Mouse (Mus musculus) hindbrain, embryonic 13.5 days (tissue): ENCODE data around the gene Mef2b. TPM values are rescaled to one million over a fixed set of nuclear protein-coding genes. Genes with fewer than 3 reads are reported as not detected.

Source experiments
- ATAC-seq: fragments of 200-750 bp; cut with Nextera tagmentation; 2 replicates; pipeline ENCODE4 v1.8.0; 2017; ENCODE audit warnings: moderate TSS enrichment; ENCODE audit not compliant: low FRiP score
- H3K27ac ChIP-seq: fragments of 300-500 bp; sonication (generic); 2 replicates; pipeline ENCODE4 v1.5.1; 2015; ENCODE audit warnings: inconsistent platforms, mild to moderate bottlenecking, moderate library complexity
- H3K27me3 ChIP-seq: fragments of 300-500 bp; sonication (generic); 2 replicates; pipeline ENCODE4 v1.6.1; 2015; ENCODE audit warnings: mild to moderate bottlenecking, inconsistent platforms
- H3K36me3 ChIP-seq: fragments of 300-500 bp; sonication (generic); 2 replicates; pipeline ENCODE4 v1.6.1; 2015; ENCODE audit warnings: mild to moderate bottlenecking, inconsistent platforms
- H3K4me1 ChIP-seq: fragments of 300-500 bp; sonication (generic); replicated peaks from 2 replicates; pipeline ENCODE4 v1.6.1; 2015; ENCODE audit warnings: inconsistent platforms
- H3K4me2 ChIP-seq: fragments of 300-500 bp; sonication (generic); 2 replicates; pipeline ENCODE4 v1.6.1; 2015; ENCODE audit warnings: inconsistent platforms, mild to moderate bottlenecking, moderate library complexity
- H3K4me3 ChIP-seq: fragments of 300-500 bp; sonication (generic); 2 replicates; pipeline ENCODE4 v1.5.1; 2015; ENCODE audit warnings: mild to moderate bottlenecking, inconsistent platforms
- H3K9ac ChIP-seq: fragments of 300-500 bp; sonication (generic); 2 replicates; pipeline ENCODE4 v1.6.1; 2015; ENCODE audit warnings: mild to moderate bottlenecking, inconsistent platforms
- H3K9me3 ChIP-seq: fragments of 300-500 bp; sonication (generic); 2 replicates; pipeline ENCODE4 v1.6.1; 2016; ENCODE audit warnings: inconsistent platforms
- WGBS: fragments of 180-500 bp; shearing (Covaris S2); methylation state at CpG from one replicate; pipeline ENCODE4 v1.1.7; 2015; 5-methylcytosine and 5-hydroxymethylcytosine counted together
- polyA plus RNA-seq: library from polyadenylated mRNA; unstranded; fragments of >200 nt; fragmentation: Nextera tagmentation; extraction: Ambion mirVana; gene quantifications from 2 replicates; pipeline ENCODE4 v1.2.1, GENCODE M21; 2015

Mef2b gene
- polyA plus RNA-seq, 1 experiment from 2014 or later, result 0.40 TPM

GRCm38 (mm10) chr8:70137890-70138289 is 1.6 kb upstream of the Mef2b start:
- Histone ChIP-seq H3K4me3 (peak overlapping the region; percentile 83), H3K27ac (no peak overlapping the region), H3K9ac (peak overlapping the region; percentile 72), H3K27me3 (no peaks in the 10 kb centered on the region), H3K36me3 (peaks cover 50% of the 10 kb centered on the region), H3K4me2 (peak overlapping the region; percentile 87), H3K9me3 (no peaks in the 10 kb centered on the region), H3K4me1 (peaks cover 28% of the 10 kb centered on the region)
- no peak for ATAC-seq
- 80% methylated on average over 4 of the region's 4 CpGs for WGBS

- H3K9me3 ChIP-seq, result no peaks in the 10 kb centered on the region
- WGBS, result 17% methylated on average over 9 of the region's 9 CpGs
- ATAC-seq, result no peak
- H3K4me3 ChIP-seq, result peak overlapping the region; percentile 83
- H3K4me1 ChIP-seq, result peaks cover 25% of the 10 kb centered on the region
- H3K36me3 ChIP-seq, result peaks cover 50% of the 10 kb centered on the region
- peak overlapping the region; percentile 87 for H3K4me2 ChIP-seq
- peak overlapping the region; percentile 89 for H3K9ac ChIP-seq
- H3K27ac ChIP-seq, result peak overlapping the region; percentile 89
- no peaks in the 10 kb centered on the region for H3K27me3 ChIP-seq
Measured at GRCm38 (mm10) chr8:70139981-70140380, 470 bp downstream of the Mef2b start.

GRCm38 (mm10) chr8:70147678-70148607 is 8.4 kb downstream of the Mef2b start:
- H3K9ac ChIP-seq, result no peak overlapping the region
- H3K27me3 ChIP-seq, result peaks cover 9% of the 10 kb centered on the region; the same call in 1 of the 2 replicates
- H3K4me1 ChIP-seq, result peaks cover 9% of the 10 kb centered on the region; the same call in 1 of the 2 replicates
- H3K4me3 ChIP-seq, result no peak overlapping the region
- WGBS, result 88% methylated on average over 7 of the region's 7 CpGs
- no peak overlapping the region for H3K27ac ChIP-seq
- no peak overlapping the region for H3K4me2 ChIP-seq
- H3K9me3 ChIP-seq, result no peaks in the 10 kb centered on the region
- ATAC-seq, result no peak
- H3K36me3 ChIP-seq, result peaks cover 47% of the 10 kb centered on the region

GRCm38 (mm10) chr8:70150158-70150557 is 10.6 kb downstream of the Mef2b start:
- no peak overlapping the region for H3K4me2 ChIP-seq
- H3K9ac ChIP-seq, result no peak overlapping the region
- H3K4me1 ChIP-seq, result peaks cover 9% of the 10 kb centered on the region; the same call in 1 of the 2 replicates
- H3K36me3 ChIP-seq, result peaks cover 25% of the 10 kb centered on the region
- no peaks in the 10 kb centered on the region for H3K9me3 ChIP-seq
- peaks cover 20% of the 10 kb centered on the region for H3K27me3 ChIP-seq
- no peak for ATAC-seq
- no peak overlapping the region for H3K4me3 ChIP-seq
- 13% methylated on average over 12 of the region's 13 CpGs for WGBS
- H3K27ac ChIP-seq, result no peak overlapping the region

- 10% methylated on average over 18 of the region's 22 CpGs for WGBS
- Histone ChIP-seq H3K9me3 (no peaks in the 10 kb centered on the region), H3K4me2 (peak overlapping the region; percentile 41), H3K4me1 (peaks cover 9% of the 10 kb centered on the region; the same call in 1 of the 2 replicates), H3K9ac (no peak overlapping the region), H3K27ac (no peak overlapping the region), H3K27me3 (peaks cover 31% of the 10 kb centered on the region), H3K4me3 (no peak overlapping the region), H3K36me3 (no peaks in the 10 kb centered on the region)
- peak; percentile 88 for ATAC-seq
Measured at GRCm38 (mm10) chr8:70152537-70153257, 13.2 kb downstream of the Mef2b start.

GRCm38 (mm10) chr8:70157240-70157800 is 17.8 kb downstream of the Mef2b start:
- Histone ChIP-seq H3K36me3 (no peaks in the 10 kb centered on the region), H3K4me1 (peaks cover 16% of the 10 kb centered on the region), H3K9me3 (no peaks in the 10 kb centered on the region), H3K27ac (no peak overlapping the region), H3K27me3 (peaks cover 25% of the 10 kb centered on the region), H3K4me3 (no peak overlapping the region), H3K9ac (no peak overlapping the region), H3K4me2 (no peak overlapping the region)
- 96% methylated on average over 1 of the region's 1 CpGs for WGBS
- ATAC-seq, result no peak

- Histone ChIP-seq H3K9ac (peak overlapping the region; percentile 76), H3K9me3 (no peaks in the 10 kb centered on the region), H3K27me3 (peaks cover 23% of the 10 kb centered on the region), H3K4me3 (peak overlapping the region; percentile 51), H3K4me1 (peaks cover 10% of the 10 kb centered on the region), H3K36me3 (no peaks in the 10 kb centered on the region), H3K4me2 (peak overlapping the region; percentile 69), H3K27ac (peak overlapping the region; percentile 48; the same call in 1 of the 2 replicates)
- 12% methylated on average over 40 of the region's 40 CpGs for WGBS
- ATAC-seq, result peak; percentile 91
Measured at GRCm38 (mm10) chr8:70158069-70158853, 18.8 kb downstream of the Mef2b start.

GRCm38 (mm10) chr8:70159211-70159610 is 19.7 kb downstream of the Mef2b start:
- Histone ChIP-seq H3K4me3 (no peak overlapping the region), H3K9me3 (no peaks in the 10 kb centered on the region), H3K4me2 (0 out of 2 replicates have a peak overlapping the region, but pooled peaks have one; percentile 69), H3K4me1 (peaks cover 10% of the 10 kb centered on the region), H3K27me3 (peaks cover 24% of the 10 kb centered on the region; the same call in 1 of the 2 replicates), H3K27ac (no peak overlapping the region), H3K36me3 (no peaks in the 10 kb centered on the region), H3K9ac (no peak overlapping the region)
- WGBS, result 89% methylated on average over 4 of the region's 4 CpGs
- ATAC-seq, result no peak

GRCm38 (mm10) chr8:70160015-70160414 is 20.5 kb downstream of the Mef2b start:
- no peak for ATAC-seq
- H3K27ac ChIP-seq, result no peak overlapping the region
- H3K4me1 ChIP-seq, result peaks cover 10% of the 10 kb centered on the region
- 70% methylated on average over 13 of the region's 13 CpGs for WGBS
- H3K4me3 ChIP-seq, result no peak overlapping the region
- H3K27me3 ChIP-seq, result peaks cover 27% of the 10 kb centered on the region
- no peaks in the 10 kb centered on the region for H3K36me3 ChIP-seq
- H3K4me2 ChIP-seq, result no peak overlapping the region
- no peaks in the 10 kb centered on the region for H3K9me3 ChIP-seq
- no peak overlapping the region for H3K9ac ChIP-seq

GRCm38 (mm10) chr8:70163316-70163715 is 23.8 kb downstream of the Mef2b start:
- no peak for ATAC-seq
- Histone ChIP-seq H3K4me3 (no peak overlapping the region), H3K27me3 (peaks cover 39% of the 10 kb centered on the region), H3K36me3 (no peaks in the 10 kb centered on the region), H3K27ac (no peak overlapping the region), H3K9me3 (no peaks in the 10 kb centered on the region), H3K9ac (no peak overlapping the region), H3K4me2 (no peak overlapping the region), H3K4me1 (peaks cover 13% of the 10 kb centered on the region)
- 88% methylated on average over 3 of the region's 3 CpGs for WGBS

GRCm38 (mm10) chr8:70166504-70167110 is 27.1 kb downstream of the Mef2b start:
- 2% methylated on average over 21 of the region's 21 CpGs for WGBS
- no peak overlapping the region for H3K27ac ChIP-seq
- peak overlapping the region; percentile 49 for H3K4me2 ChIP-seq
- H3K9me3 ChIP-seq, result no peaks in the 10 kb centered on the region
- peak; percentile 77 for ATAC-seq
- peaks cover 40% of the 10 kb centered on the region for H3K27me3 ChIP-seq
- no peaks in the 10 kb centered on the region for H3K36me3 ChIP-seq
- H3K4me1 ChIP-seq, result peaks cover 11% of the 10 kb centered on the region
- peak overlapping the region; percentile 49 for H3K9ac ChIP-seq
- H3K4me3 ChIP-seq, result peak overlapping the region; percentile 27
